Mouse (Mus musculus) neural tube, embryonic 15.5 days (tissue): ENCODE measurements around the gene Yrdc. TPM values are rescaled to one million over a fixed set of nuclear protein-coding genes. Genes with fewer than 3 reads are reported as not detected.

Experiments used
- ATAC-seq: fragments of 200-750 bp; cut with Nextera tagmentation; 2 replicates; pipeline ENCODE4 v1.8.0; 2017; ENCODE audit warnings: mild to moderate bottlenecking, moderate TSS enrichment, moderate library complexity; ENCODE audit not compliant: low FRiP score
- H3K27ac ChIP-seq: fragments of 300-500 bp; sonication (generic); replicated peaks from 2 replicates; pipeline ENCODE4 v1.5.1; 2015; ENCODE audit warnings: mild to moderate bottlenecking, inconsistent platforms
- H3K27me3 ChIP-seq: fragments of 300-500 bp; sonication (generic); replicated peaks from 2 replicates; pipeline ENCODE4 v1.6.1; 2015; ENCODE audit warnings: inconsistent platforms
- H3K36me3 ChIP-seq: fragments of 300-500 bp; sonication (generic); 2 replicates; pipeline ENCODE4 v1.6.1; 2015; ENCODE audit warnings: inconsistent platforms
- H3K4me1 ChIP-seq: fragments of 300-500 bp; sonication (generic); 2 replicates; pipeline ENCODE4 v1.6.1; 2015; ENCODE audit warnings: inconsistent platforms
- H3K4me2 ChIP-seq: fragments of 300-500 bp; sonication (generic); 2 replicates; pipeline ENCODE4 v1.6.1; 2015; ENCODE audit warnings: inconsistent platforms, mild to moderate bottlenecking, moderate library complexity
- H3K4me3 ChIP-seq: fragments of 300-500 bp; sonication (generic); replicated peaks from 2 replicates; pipeline ENCODE4 v1.5.1; 2015; ENCODE audit warnings: mild to moderate bottlenecking, inconsistent platforms
- H3K9ac ChIP-seq: fragments of 300-500 bp; sonication (generic); replicated peaks from 2 replicates; pipeline ENCODE4 v1.6.1; 2015; ENCODE audit warnings: mild to moderate bottlenecking, inconsistent platforms
- H3K9me3 ChIP-seq: fragments of 300-500 bp; sonication (generic); replicated peaks from 2 replicates; pipeline ENCODE4 v1.6.1; 2016; ENCODE audit warnings: inconsistent platforms
- WGBS: fragments of 180-500 bp; shearing (Covaris S2); methylation state at CpG from one replicate; pipeline ENCODE4 v1.1.7; 2015; ENCODE audit warnings: mixed read lengths; 5-methylcytosine and 5-hydroxymethylcytosine counted together
- polyA plus RNA-seq: library from polyadenylated mRNA; unstranded; fragments of >200 nt; fragmentation: Nextera tagmentation; extraction: Ambion mirVana; gene quantifications from 2 replicates; pipeline ENCODE4 v1.2.1, GENCODE M21; 2015

Gene Yrdc
- polyA plus RNA-seq: 43.2 and 44.9 TPM in 2 replicates

GRCm38 (mm10) chr4:124850261-124850913 is at the start of gene Yrdc:
TSS of gene Yrdc (plus strand) at chr4:124850679.
- peak; percentile 95 for ATAC-seq
- Histone ChIP-seq H3K9ac (peak within 1 kb of the TSS; percentile 77), H3K27ac (peak within 1 kb of the TSS; percentile 98), H3K4me2 (peak within 1 kb of the TSS; percentile 80), H3K4me3 (peak within 1 kb of the TSS; percentile 75), H3K36me3 (peaks cover 23% of the 10 kb centered on the region), H3K4me1 (peaks cover 43% of the 10 kb centered on the region), H3K27me3 (no peaks in the 10 kb centered on the region), H3K9me3 (no peaks in the 10 kb centered on the region)
- under 1% methylated on average over 76 of the region's 90 CpGs for WGBS

GRCm38 (mm10) chr4:124801552-124802308 is 48.7 kb upstream of the Yrdc start, which contains the start of gene Mtf1:
TSS of gene Mtf1 (plus strand) at chr4:124802104.
- Histone ChIP-seq H3K27ac (peak within 1 kb of the TSS; percentile 95), H3K4me3 (peak within 1 kb of the TSS; percentile 71), H3K4me2 (peak within 1 kb of the TSS; percentile 91), H3K27me3 (no peaks in the 10 kb centered on the region), H3K9me3 (no peaks in the 10 kb centered on the region), H3K36me3 (peaks cover 54% of the 10 kb centered on the region), H3K4me1 (peaks cover 16% of the 10 kb centered on the region), H3K9ac (peak within 1 kb of the TSS; percentile 87)
- peak; percentile 90 for ATAC-seq
- WGBS: 2% methylated on average over 21 of the region's 21 CpGs

GRCm38 (mm10) chr4:124802309-124803260 is 47.9 kb upstream of the Yrdc start:
- peak overlapping the region; percentile 71 for H3K4me3 ChIP-seq
- peak; percentile 100 for ATAC-seq
- 1% methylated on average over 53 of the region's 53 CpGs for WGBS
- peaks cover 59% of the 10 kb centered on the region for H3K36me3 ChIP-seq
- peak overlapping the region; percentile 91 for H3K4me2 ChIP-seq
- H3K9me3 ChIP-seq: no peaks in the 10 kb centered on the region
- H3K4me1 ChIP-seq: peaks cover 25% of the 10 kb centered on the region
- H3K27me3 ChIP-seq: no peaks in the 10 kb centered on the region
- H3K9ac ChIP-seq: peak overlapping the region; percentile 87
- peak overlapping the region; percentile 95 for H3K27ac ChIP-seq

- peak overlapping the region; percentile 87 for H3K9ac ChIP-seq
- peaks cover 54% of the 10 kb centered on the region for H3K36me3 ChIP-seq
- WGBS: 86% methylated on average over 6 of the region's 6 CpGs
These were observed 47.1 kb upstream of the Yrdc start for GRCm38 (mm10) chr4:124803406-124803805.

GRCm38 (mm10) chr4:124808511-124808910 is 42.0 kb upstream of the Yrdc start:
- H3K9me3 ChIP-seq: no peaks in the 10 kb centered on the region
- H3K4me3 ChIP-seq: no peak overlapping the region
- no peak overlapping the region for H3K27ac ChIP-seq
- 87% methylated on average over 5 of the region's 5 CpGs for WGBS
- H3K4me2 ChIP-seq: no peak overlapping the region
- peaks cover 31% of the 10 kb centered on the region for H3K36me3 ChIP-seq
- no peak overlapping the region for H3K9ac ChIP-seq
- H3K4me1 ChIP-seq: peaks cover 35% of the 10 kb centered on the region
- no peak for ATAC-seq
- H3K27me3 ChIP-seq: no peaks in the 10 kb centered on the region

More at GRCm38 (mm10) chr4:124803406-124803805, 47.1 kb upstream of the Yrdc start:
- Histone ChIP-seq H3K4me3 (peak overlapping the region; percentile 71), H3K27me3 (no peaks in the 10 kb centered on the region), H3K4me2 (peak overlapping the region; percentile 91), H3K9me3 (no peaks in the 10 kb centered on the region), H3K4me1 (peaks cover 33% of the 10 kb centered on the region), H3K27ac (no peak overlapping the region)
- no peak for ATAC-seq

GRCm38 (mm10) chr4:124809136-124809883 is 41.2 kb upstream of the Yrdc start:
- no peak overlapping the region for H3K9ac ChIP-seq

GRCm38 (mm10) chr4:124810056-124810455 is 40.4 kb upstream of the Yrdc start:
- H3K36me3 ChIP-seq: peaks cover 29% of the 10 kb centered on the region
- H3K4me3 ChIP-seq: no peak overlapping the region
- ATAC-seq: no peak
- no peak overlapping the region for H3K4me2 ChIP-seq
- H3K9ac ChIP-seq: no peak overlapping the region
- WGBS: 87% methylated on average over 7 of the region's 7 CpGs
- H3K4me1 ChIP-seq: peaks cover 32% of the 10 kb centered on the region
- H3K27me3 ChIP-seq: no peaks in the 10 kb centered on the region
- H3K9me3 ChIP-seq: no peaks in the 10 kb centered on the region
- H3K27ac ChIP-seq: no peak overlapping the region

More at GRCm38 (mm10) chr4:124809136-124809883, 41.2 kb upstream of the Yrdc start:
- peaks cover 34% of the 10 kb centered on the region for H3K36me3 ChIP-seq
- no peak for ATAC-seq
- H3K4me1 ChIP-seq: peaks cover 32% of the 10 kb centered on the region
- H3K27ac ChIP-seq: no peak overlapping the region
- 86% methylated on average over 9 of the region's 9 CpGs for WGBS
- H3K4me2 ChIP-seq: no peak overlapping the region
- H3K9me3 ChIP-seq: no peaks in the 10 kb centered on the region
- H3K4me3 ChIP-seq: no peak overlapping the region
- H3K27me3 ChIP-seq: no peaks in the 10 kb centered on the region

GRCm38 (mm10) chr4:124811347-124811975 is 39.0 kb upstream of the Yrdc start:
- H3K27me3 ChIP-seq: no peaks in the 10 kb centered on the region
- H3K27ac ChIP-seq: no peak overlapping the region
- no peak overlapping the region for H3K4me2 ChIP-seq
- 29% methylated on average over 9 of the region's 9 CpGs for WGBS
- ATAC-seq: no peak
- H3K4me3 ChIP-seq: no peak overlapping the region
- H3K9me3 ChIP-seq: no peaks in the 10 kb centered on the region
- H3K9ac ChIP-seq: no peak overlapping the region
- H3K36me3 ChIP-seq: peaks cover 18% of the 10 kb centered on the region
- H3K4me1 ChIP-seq: peaks cover 32% of the 10 kb centered on the region

GRCm38 (mm10) chr4:124815901-124816300 is 34.6 kb upstream of the Yrdc start:
- WGBS: 89% methylated on average over 11 of the region's 11 CpGs
- no peak for ATAC-seq
- H3K9me3 ChIP-seq: no peaks in the 10 kb centered on the region
- no peak overlapping the region for H3K9ac ChIP-seq
- no peak overlapping the region for H3K27ac ChIP-seq
- no peak overlapping the region for H3K4me3 ChIP-seq
- peaks cover 22% of the 10 kb centered on the region for H3K4me1 ChIP-seq
- no peaks in the 10 kb centered on the region for H3K27me3 ChIP-seq
- no peak overlapping the region for H3K4me2 ChIP-seq
- peaks cover 13% of the 10 kb centered on the region for H3K36me3 ChIP-seq

GRCm38 (mm10) chr4:124817803-124818202 is 32.7 kb upstream of the Yrdc start:
- H3K4me1 ChIP-seq: 0 out of 2 replicates have a peak, but pooled peaks cover 10% of the 10 kb centered on the region
- H3K36me3 ChIP-seq: peaks cover 31% of the 10 kb centered on the region
- no peak overlapping the region for H3K4me2 ChIP-seq
- ATAC-seq: no peak
- no peaks in the 10 kb centered on the region for H3K9me3 ChIP-seq
- no peak overlapping the region for H3K27ac ChIP-seq
- no peak overlapping the region for H3K9ac ChIP-seq
- no peak overlapping the region for H3K4me3 ChIP-seq
- WGBS: 30% methylated on average over 6 of the region's 6 CpGs
- H3K27me3 ChIP-seq: no peaks in the 10 kb centered on the region
